Mouse (Mus musculus) left cerebral cortex, adult 8-10 months (tissue): ENCODE data around the gene Hcfc2. TPM values are rescaled to one million over a fixed set of nuclear protein-coding genes. Genes with fewer than 3 reads are reported as not detected.

Source experiments
- DNase-seq, 2 experiments: peaks; one replicate each; pipeline ENCODE4 v3.0.0; 2022; ENCODE audit warnings: low spot score in 2 of 2
- total RNA-seq, 4 experiments: library from RNA; stranded (reverse); gene quantifications; 2 replicates each; pipeline ENCODE4 v1.2.4; 2022

Hcfc2 gene
- total RNA-seq, 4 experiments from 2014 or later: 39.2 to 48.2 (median 41.7) TPM

GRCm38 (mm10) chr10:82699296-82699941 is 3.5 kb downstream of the Hcfc2 start:
- DNase-seq: no peak

- DNase-seq: no peak
Measured at GRCm38 (mm10) chr10:82741354-82741753, 45.4 kb downstream of the Hcfc2 start.

GRCm38 (mm10) chr10:82741876-82742275 is 45.9 kb downstream of the Hcfc2 start:
- DNase-seq: no peak

- DNase-seq: no peak
Measured at GRCm38 (mm10) chr10:82742578-82742977, 46.6 kb downstream of the Hcfc2 start.

- DNase-seq: no peak
Measured at GRCm38 (mm10) chr10:82744296-82744695, 48.3 kb downstream of the Hcfc2 start.

GRCm38 (mm10) chr10:82745301-82745700 is 49.3 kb downstream of the Hcfc2 start:
- DNase-seq: no peak

- no peak for DNase-seq
Measured at GRCm38 (mm10) chr10:82746988-82747850, 51.3 kb downstream of the Hcfc2 start.

GRCm38 (mm10) chr10:82750778-82751177 is 54.8 kb downstream of the Hcfc2 start:
- no peak for DNase-seq

- no peak for DNase-seq
Measured at GRCm38 (mm10) chr10:82752921-82753320, 57.0 kb downstream of the Hcfc2 start.

GRCm38 (mm10) chr10:82754642-82755041 is 58.7 kb downstream of the Hcfc2 start:
- DNase-seq: no peak

- no peak for DNase-seq
Measured at GRCm38 (mm10) chr10:82755213-82755890, 59.4 kb downstream of the Hcfc2 start.

- no peak for DNase-seq
Measured at GRCm38 (mm10) chr10:82756466-82756865, 60.5 kb downstream of the Hcfc2 start.

- DNase-seq: no peak
Measured at GRCm38 (mm10) chr10:82757341-82757740, 61.4 kb downstream of the Hcfc2 start.

GRCm38 (mm10) chr10:82758368-82758767 is 62.4 kb downstream of the Hcfc2 start:
- DNase-seq: no peak

- DNase-seq: no peak
Measured at GRCm38 (mm10) chr10:82758878-82759277, 62.9 kb downstream of the Hcfc2 start.

GRCm38 (mm10) chr10:82759706-82760105 is 63.7 kb downstream of the Hcfc2 start:
- no peak for DNase-seq

GRCm38 (mm10) chr10:82761037-82761811 is 65.3 kb downstream of the Hcfc2 start:
- DNase-seq: no peak

- no peak for DNase-seq
Measured at GRCm38 (mm10) chr10:82762756-82763681, 67.1 kb downstream of the Hcfc2 start.

- peak; percentile 87 to 97 for DNase-seq
Measured at GRCm38 (mm10) chr10:82763840-82764631, 68.1 kb downstream of the Hcfc2 start, which contains the start of gene Nfyb. Gene Nfyb, minus strand, starts transcription at chr10:82764144.
